Mouse (Mus musculus) bone marrow, adult 2 months (tissue): ENCODE results near the gene Copa.

Experiments used
- CTCF ChIP-seq: fragments of 200-500 bp; IDR thresholded peaks from 2 replicates; pipeline ENCODE4 v1.5.1; 2011; ENCODE audit warnings: low read length, control low read depth; ENCODE audit not compliant: control insufficient read depth, insufficient read depth
- POLR2A ChIP-seq: fragments of 200-500 bp; IDR thresholded peaks from 2 replicates; pipeline ENCODE4 v1.6.1; 2011; ENCODE audit warnings: low read depth, mild to moderate bottlenecking, control low read depth, low read length, borderline replicate concordance; ENCODE audit not compliant: control insufficient read depth

DNA sequence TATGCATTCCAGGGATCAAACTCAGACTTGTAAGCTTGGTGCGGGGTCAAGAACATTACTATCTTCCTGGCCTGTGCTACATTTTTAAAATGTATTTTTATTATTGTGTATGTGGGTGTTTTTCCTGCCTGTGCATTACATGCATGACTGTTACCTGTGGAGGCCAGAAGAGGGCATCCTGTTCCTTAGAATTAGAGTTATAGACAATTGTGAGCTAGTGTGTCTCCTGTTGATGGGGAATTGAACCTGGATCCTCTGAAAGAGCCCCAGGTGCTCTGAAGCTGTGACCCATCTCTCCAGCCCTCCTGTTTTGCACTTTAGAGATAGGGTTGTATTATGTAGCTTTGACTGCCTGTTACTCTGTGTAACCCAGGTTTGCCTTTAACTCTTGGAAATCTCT, 79.7 kb downstream of the Copa start:
- TF ChIP-seq CTCF (no peak), POLR2A (no peak)
